Mouse (Mus musculus) liver, embryonic 14.5 days (tissue): ENCODE data around the gene Grm2.

Experiments
- CTCF ChIP-seq: IDR thresholded peaks from 2 replicates; pipeline ENCODE4 v1.5.1; 2016; ENCODE audit warnings: antibody characterized with exemption, low read depth, control low read depth
- EP300 ChIP-seq: IDR thresholded peaks from 2 replicates; pipeline ENCODE4 v1.6.1; 2016; ENCODE audit warnings: antibody characterized with exemption, low read depth

DNA sequence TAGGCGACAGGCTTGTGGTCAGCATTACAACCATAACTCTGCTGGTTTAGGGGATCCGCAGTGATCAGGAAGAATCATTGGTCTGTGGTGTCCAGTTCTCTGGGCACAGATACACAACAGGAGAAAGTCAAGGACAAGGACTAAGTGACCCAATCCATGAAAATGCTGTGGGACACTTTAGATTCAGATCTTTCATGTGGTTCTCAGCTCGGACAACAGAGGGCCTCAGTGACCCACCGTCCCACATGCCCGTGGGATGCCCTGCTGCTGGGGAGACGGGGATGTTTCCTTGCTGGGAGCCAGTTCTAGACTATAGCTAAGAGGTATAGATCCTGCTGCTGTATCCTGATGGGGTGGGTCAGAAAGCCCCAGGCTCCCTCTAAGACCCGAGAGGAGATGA is 57.4 kb downstream of the Grm2 start:
- TF ChIP-seq CTCF (0 out of 2 replicates have a peak, but pooled peaks have one; percentile 11), EP300 (no peak)
